Mouse (Mus musculus) left cerebral cortex, adult 9 months (tissue): ENCODE results near the gene Bco1.
A peak's percentile ranks its signal among the peaks of the same experiment; 100 is the strongest.

Source experiments
- DNase-seq, 2 experiments: peaks; one replicate each; pipeline ENCODE4 v3.0.0; 2022; ENCODE audit warnings: low spot score in 2 of 2

Gene Bco1

GRCm38 (mm10) chr8:117089802-117090201 is 5.9 kb upstream of the Bco1 start:
- DNase-seq = no peak

- peak; percentile 11 to 61 for DNase-seq
Observed at GRCm38 (mm10) chr8:117094053-117094452, 1.6 kb upstream of the Bco1 start.

- no peak for DNase-seq
Observed at GRCm38 (mm10) chr8:117097051-117097563, 1.5 kb downstream of the Bco1 start.

GRCm38 (mm10) chr8:117097564-117098191 is 2.0 kb downstream of the Bco1 start:
- peak in 1 of 2 experiments; percentile 16 for DNase-seq

GRCm38 (mm10) chr8:117107533-117107932 is 11.9 kb downstream of the Bco1 start:
- peak in 1 of 2 experiments; percentile 78 for DNase-seq

GRCm38 (mm10) chr8:117109018-117109711 is 13.5 kb downstream of the Bco1 start:
- DNase-seq = no peak

- DNase-seq = peak in 1 of 2 experiments; percentile 60
Observed at GRCm38 (mm10) chr8:117109801-117110390, 14.2 kb downstream of the Bco1 start.

GRCm38 (mm10) chr8:117111641-117112040 is 16.0 kb downstream of the Bco1 start:
- no peak for DNase-seq

- no peak for DNase-seq
Observed at GRCm38 (mm10) chr8:117112261-117112660, 16.6 kb downstream of the Bco1 start.

GRCm38 (mm10) chr8:117115094-117115493 is 19.4 kb downstream of the Bco1 start:
- no peak for DNase-seq

- no peak for DNase-seq
Observed at GRCm38 (mm10) chr8:117115676-117116446, 20.2 kb downstream of the Bco1 start.

- DNase-seq = no peak
Observed at GRCm38 (mm10) chr8:117116534-117116933, 20.9 kb downstream of the Bco1 start.

GRCm38 (mm10) chr8:117118409-117118808 is 22.8 kb downstream of the Bco1 start:
- DNase-seq = peak in 1 of 2 experiments; percentile 20

- no peak for DNase-seq
Observed at GRCm38 (mm10) chr8:117121277-117121676, 25.6 kb downstream of the Bco1 start.

- DNase-seq = no peak
Observed at GRCm38 (mm10) chr8:117123850-117124633, 28.4 kb downstream of the Bco1 start.

- no peak for DNase-seq
Observed at GRCm38 (mm10) chr8:117125854-117126253, 30.2 kb downstream of the Bco1 start.

GRCm38 (mm10) chr8:117126411-117126810 is 30.8 kb downstream of the Bco1 start:
- DNase-seq = no peak

GRCm38 (mm10) chr8:117127063-117127462 is 31.4 kb downstream of the Bco1 start:
- DNase-seq = no peak

- no peak for DNase-seq
Observed at GRCm38 (mm10) chr8:117133702-117134101, 38.0 kb downstream of the Bco1 start.

GRCm38 (mm10) chr8:117136351-117136750 is 40.7 kb downstream of the Bco1 start:
- DNase-seq = no peak

GRCm38 (mm10) chr8:117136763-117137162 is 41.1 kb downstream of the Bco1 start:
- no peak for DNase-seq
